Mouse (Mus musculus): ENCODE data around the gene Bicral. TPM values are rescaled to one million over a fixed set of nuclear protein-coding genes. Genes with fewer than 3 reads are reported as not detected.
"Not testable (repeated sequence)": the region's sequence is repeated elsewhere in the genome, so short reads cannot be mapped to it uniquely, and the experiment has no call there.

Bicral gene
- polyA plus RNA-seq, 1 experiment, result 38.6 TPM

GRCm38 (mm10) chr17:46809131-46809830 is 49.0 kb downstream of the Bicral start:
- DNase-seq (ENCODE audit: extremely low spot score in 1 of 2, low spot score in 1 of 2), result no peak

- no peak for DNase-seq (ENCODE audit: extremely low spot score in 1 of 2, low spot score in 1 of 2)
These were observed 49.9 kb downstream of the Bicral start for GRCm38 (mm10) chr17:46808376-46808775.

- DNase-seq (ENCODE audit: extremely low spot score in 1 of 2, low spot score in 1 of 2), result no peak
These were observed 56.5 kb downstream of the Bicral start for GRCm38 (mm10) chr17:46801761-46802160.

GRCm38 (mm10) chr17:46799680-46800079 is 58.6 kb downstream of the Bicral start:
- DNase-seq (ENCODE audit: extremely low spot score in 1 of 2, low spot score in 1 of 2), result no peak

- DNase-seq (ENCODE audit: extremely low spot score in 1 of 2, low spot score in 1 of 2), result no peak
These were observed 60.9 kb downstream of the Bicral start for GRCm38 (mm10) chr17:46797386-46797785.

GRCm38 (mm10) chr17:46796743-46797142 is 61.5 kb downstream of the Bicral start:
- no peak for DNase-seq (ENCODE audit: extremely low spot score in 1 of 2, low spot score in 1 of 2)

GRCm38 (mm10) chr17:46792963-46793362 is 65.3 kb downstream of the Bicral start:
- no peak for DNase-seq (ENCODE audit: extremely low spot score in 1 of 2, low spot score in 1 of 2)

- not testable (repeated sequence) for DNase-seq (ENCODE audit: extremely low spot score in 1 of 2, low spot score in 1 of 2)
These were observed 70.3 kb downstream of the Bicral start for GRCm38 (mm10) chr17:46787974-46788373.

GRCm38 (mm10) chr17:46786952-46787351 is 71.3 kb downstream of the Bicral start:
- no peak for DNase-seq (ENCODE audit: extremely low spot score in 1 of 2, low spot score in 1 of 2)

GRCm38 (mm10) chr17:46783222-46783565 is 75.1 kb downstream of the Bicral start:
- no peak for DNase-seq (ENCODE audit: extremely low spot score in 1 of 2, low spot score in 1 of 2)

GRCm38 (mm10) chr17:46782341-46783221 is 75.7 kb downstream of the Bicral start, which contains the start of gene Rpl7l1:
Rpl7l1 (minus strand) TSS chr17:46782672.
- DNase-seq (ENCODE audit: extremely low spot score in 1 of 2, low spot score in 1 of 2), result peak; percentile 76 to 93

GRCm38 (mm10) chr17:46781876-46782275 is 76.4 kb downstream of the Bicral start:
- DNase-seq (ENCODE audit: extremely low spot score in 1 of 2, low spot score in 1 of 2), result no peak

- DNase-seq (ENCODE audit: extremely low spot score in 1 of 2, low spot score in 1 of 2), result no peak
These were observed 82.2 kb downstream of the Bicral start for GRCm38 (mm10) chr17:46776087-46776486.

- DNase-seq (ENCODE audit: extremely low spot score in 1 of 2, low spot score in 1 of 2), result no peak
These were observed 83.2 kb downstream of the Bicral start for GRCm38 (mm10) chr17:46775070-46775469.

GRCm38 (mm10) chr17:46774131-46774472 is 84.2 kb downstream of the Bicral start:
- DNase-seq (ENCODE audit: extremely low spot score in 1 of 2, low spot score in 1 of 2), result no peak

- no peak for DNase-seq (ENCODE audit: extremely low spot score in 1 of 2, low spot score in 1 of 2)
These were observed 84.8 kb downstream of the Bicral start for GRCm38 (mm10) chr17:46773278-46774130.

GRCm38 (mm10) chr17:46772404-46773277 is 85.6 kb downstream of the Bicral start, which contains the start of gene 2310039H08Rik:
2310039H08Rik (plus strand) TSS chr17:46772635.
- peak; percentile 67 to 84 for DNase-seq (ENCODE audit: extremely low spot score in 1 of 2, low spot score in 1 of 2)

GRCm38 (mm10) chr17:46772038-46772403 is 86.3 kb downstream of the Bicral start:
- no peak for DNase-seq (ENCODE audit: extremely low spot score in 1 of 2, low spot score in 1 of 2)

- DNase-seq (ENCODE audit: extremely low spot score in 1 of 2, low spot score in 1 of 2), result no peak
These were observed 86.7 kb downstream of the Bicral start for GRCm38 (mm10) chr17:46771616-46772015.

GRCm38 (mm10) chr17:46771025-46771424 is 87.3 kb downstream of the Bicral start:
- DNase-seq (ENCODE audit: extremely low spot score in 1 of 2, low spot score in 1 of 2), result no peak
